Mouse (Mus musculus) brain, embryonic 14.5 days (tissue): Measurements from ENCODE around the gene Phc1.

Source experiments
- CTCF ChIP-seq: fragments of 200-500 bp; IDR thresholded peaks from 2 replicates; pipeline ENCODE4 v1.5.1; 2012; ENCODE audit warnings: inconsistent platforms, mild to moderate bottlenecking, moderate library complexity, borderline replicate concordance; ENCODE audit not compliant: insufficient read depth, insufficient read length; ENCODE audit errors: extremely low read depth
- POLR2A ChIP-seq: fragments of 200-500 bp; IDR thresholded peaks from 2 replicates; pipeline ENCODE4 v1.6.1; 2012; ENCODE audit warnings: mild to moderate bottlenecking, inconsistent platforms, borderline replicate concordance; ENCODE audit not compliant: poor library complexity, insufficient read depth, insufficient read length, severe bottlenecking; ENCODE audit errors: extremely low read depth

- TF ChIP-seq CTCF = no peak
- no peak for TF ChIP-seq POLR2A
Observed at GRCm38 (mm10) chr6:122274546-122274945, 65.8 kb downstream of the Phc1 start.
